Mouse (Mus musculus) kidney, adult 2 months (tissue): ENCODE data around the gene Ptpn21. TPM values are rescaled to one million over a fixed set of nuclear protein-coding genes. Genes with fewer than 3 reads are reported as not detected.

Source experiments
- DNase-seq: peaks from one replicate; pipeline ENCODE4 v3.0.0; 2021
- H3K27ac ChIP-seq: fragments of 200-500 bp; 2 replicates; pipeline ENCODE4 v1.5.1; 2012; ENCODE audit warnings: low read depth, low read length, control low read depth, inconsistent platforms; ENCODE audit not compliant: insufficient read depth
- H3K27me3 ChIP-seq: fragments of 200-500 bp; replicated peaks from 2 replicates; pipeline ENCODE4 v1.6.1; 2012; ENCODE audit warnings: mild to moderate bottlenecking, moderate library complexity, low read length, inconsistent platforms; ENCODE audit not compliant: control insufficient read depth, insufficient read depth
- H3K36me3 ChIP-seq: fragments of 200-500 bp; 2 replicates; pipeline ENCODE4 v1.6.1; 2012; ENCODE audit warnings: mild to moderate bottlenecking, moderate library complexity, low read length, inconsistent platforms; ENCODE audit not compliant: control insufficient read depth, insufficient read depth
- H3K4me1 ChIP-seq: fragments of 200-500 bp; 2 replicates; pipeline ENCODE4 v1.6.1; 2011; ENCODE audit warnings: low read length; ENCODE audit not compliant: control insufficient read depth, insufficient read depth
- H3K4me3 ChIP-seq: fragments of 200-500 bp; 2 replicates; pipeline ENCODE4 v1.5.1; 2011; ENCODE audit warnings: mild to moderate bottlenecking, low read depth, low read length, control low read depth; ENCODE audit not compliant: insufficient read depth
- CTCF ChIP-seq: fragments of 200-500 bp; conservative IDR thresholded peaks from 2 replicates; pipeline ENCODE4 v1.5.1; 2011; ENCODE audit warnings: low read depth, mild to moderate bottlenecking, control low read depth, low read length, moderate library complexity, mixed read lengths; ENCODE audit not compliant: insufficient read depth, insufficient read length
- POLR2A ChIP-seq: fragments of 200-500 bp; IDR thresholded peaks from one replicate; pipeline ENCODE4 v1.6.1; 2011; ENCODE audit warnings: low read depth, low read length, control low read depth
- WGBS: fragments of 180-500 bp; shearing (Covaris S2); methylation state at CpG from one replicate; pipeline ENCODE4 v1.1.7; 2018; 5-methylcytosine and 5-hydroxymethylcytosine counted together
- polyA plus RNA-seq: library from polyadenylated mRNA; depleted of rRNA; stranded (reverse); fragments of >200 nt; gene quantifications from 2 replicates; pipeline ENCODE4 v1.2.3, GENCODE M21; 2012

The Ptpn21 gene
- polyA plus RNA-seq, 1 experiment: 27.5 TPM

- Histone ChIP-seq H3K4me3 (no peak overlapping the region), H3K36me3 (no peaks in the 10 kb centered on the region; the same call in 1 of the 2 replicates), H3K27me3 (no peaks in the 10 kb centered on the region), H3K4me1 (no peaks in the 10 kb centered on the region), H3K27ac (0 out of 2 replicates have a peak overlapping the region, but pooled peaks have one; percentile 27)
- TF ChIP-seq POLR2A (no peak), CTCF (no peak)
- peak; percentile 21 for DNase-seq
- 64% methylated on average over 2 of the region's 2 CpGs for WGBS
Measured at GRCm38 (mm10) chr12:98703554-98703953, 33.7 kb downstream of the Ptpn21 start.

DNA sequence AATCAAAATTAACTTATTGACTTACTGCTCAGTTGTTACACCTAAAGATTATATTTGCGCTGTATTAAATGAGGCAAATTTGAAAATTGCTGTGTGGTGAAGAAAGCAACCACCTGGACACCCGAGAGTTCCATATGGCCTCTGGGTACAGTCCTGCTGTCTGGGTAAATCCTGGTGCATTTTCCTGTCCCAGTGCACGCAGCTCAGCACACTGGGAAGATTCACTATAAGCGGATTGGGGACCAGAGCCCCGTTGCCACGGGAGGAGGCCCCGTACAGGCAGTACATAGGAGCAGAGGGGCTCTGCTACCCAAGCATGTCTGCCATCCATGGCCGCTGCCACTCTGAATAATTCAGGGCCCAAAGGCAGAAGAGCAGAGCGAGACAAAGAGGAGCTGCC, 35.6 kb downstream of the Ptpn21 start:
- Histone ChIP-seq H3K4me3 (no peak overlapping the region), H3K27ac (no peak overlapping the region), H3K36me3 (no peaks in the 10 kb centered on the region), H3K4me1 (no peaks in the 10 kb centered on the region), H3K27me3 (no peaks in the 10 kb centered on the region)
- no peak for DNase-seq
- no peak for TF ChIP-seq POLR2A
- no peak for TF ChIP-seq CTCF
- WGBS: 87% methylated on average over 9 of the region's 9 CpGs

- no peak overlapping the region for H3K27ac ChIP-seq
- no peaks in the 10 kb centered on the region for H3K27me3 ChIP-seq
- H3K4me3 ChIP-seq: no peak overlapping the region
- H3K36me3 ChIP-seq: no peaks in the 10 kb centered on the region
- DNase-seq: no peak
- WGBS: 82% methylated on average over 5 of the region's 5 CpGs
- H3K4me1 ChIP-seq: no peaks in the 10 kb centered on the region
- TF ChIP-seq CTCF (no peak), POLR2A (no peak)
Measured at GRCm38 (mm10) chr12:98697202-98697601, 40.0 kb downstream of the Ptpn21 start.

DNA sequence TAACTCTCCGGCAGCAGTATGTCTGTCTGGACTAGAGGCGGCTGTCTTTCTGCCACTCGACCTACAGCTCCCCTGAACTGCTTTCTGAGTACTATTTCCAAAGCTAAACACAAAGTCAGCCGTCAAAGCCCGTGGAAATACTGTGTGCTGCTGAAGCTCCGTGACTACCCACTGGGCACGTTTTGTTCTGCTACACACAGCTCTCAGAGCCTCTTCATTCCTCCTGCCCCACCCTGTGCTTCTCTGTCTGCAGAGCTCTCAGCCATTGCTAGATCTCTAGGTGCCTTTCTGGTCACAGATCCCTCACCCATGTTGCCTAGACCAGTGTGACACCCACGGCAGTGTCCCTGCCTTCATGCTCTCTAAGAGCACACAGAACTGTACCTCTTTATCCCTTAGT, 47.0 kb downstream of the Ptpn21 start:
- H3K27ac ChIP-seq: no peak overlapping the region
- no peak for TF ChIP-seq POLR2A
- TF ChIP-seq CTCF: no peak
- no peaks in the 10 kb centered on the region for H3K27me3 ChIP-seq
- H3K4me3 ChIP-seq: no peak overlapping the region
- DNase-seq: no peak
- no peaks in the 10 kb centered on the region for H3K36me3 ChIP-seq
- WGBS: 93% methylated on average over 8 of the region's 8 CpGs
- H3K4me1 ChIP-seq: no peaks in the 10 kb centered on the region

DNA sequence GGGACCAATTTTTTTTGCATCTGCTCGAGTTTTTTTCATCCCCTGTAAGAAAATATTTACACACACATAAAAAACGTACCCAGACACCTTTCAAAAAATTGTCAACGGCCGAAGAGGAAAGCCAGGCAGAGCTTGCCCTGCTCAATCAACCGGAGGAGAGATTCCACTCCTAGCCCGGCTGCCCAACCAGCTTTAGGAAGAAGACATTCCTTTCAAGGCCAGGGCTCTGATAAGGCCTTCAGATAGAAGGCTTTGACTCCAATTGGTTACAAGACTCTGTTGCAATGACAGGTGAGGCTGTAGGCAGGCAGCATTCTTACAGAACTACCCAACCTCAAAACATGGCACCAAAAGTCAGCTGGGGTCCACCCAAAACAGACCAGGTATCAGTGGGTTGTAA, 53.6 kb downstream of the Ptpn21 start:
- WGBS: 47% methylated on average over 6 of the region's 6 CpGs
- Histone ChIP-seq H3K36me3 (no peaks in the 10 kb centered on the region), H3K4me1 (no peaks in the 10 kb centered on the region), H3K27ac (no peak overlapping the region), H3K27me3 (no peaks in the 10 kb centered on the region), H3K4me3 (no peak overlapping the region)
- TF ChIP-seq CTCF: no peak
- no peak for TF ChIP-seq POLR2A
- DNase-seq: no peak

GRCm38 (mm10) chr12:98683171-98683570, 54.0 kb downstream of the Ptpn21 start:
- no peak for DNase-seq
- WGBS: 56% methylated on average over 11 of the region's 11 CpGs
- no peaks in the 10 kb centered on the region for H3K36me3 ChIP-seq
- no peaks in the 10 kb centered on the region for H3K4me1 ChIP-seq
- H3K27me3 ChIP-seq: no peaks in the 10 kb centered on the region
- H3K27ac ChIP-seq: no peak overlapping the region
- H3K4me3 ChIP-seq: no peak overlapping the region
- no peak for TF ChIP-seq POLR2A
- no peak for TF ChIP-seq CTCF

GRCm38 (mm10) chr12:98682196-98682595, 55.0 kb downstream of the Ptpn21 start:
- TF ChIP-seq CTCF (no peak), POLR2A (no peak)
- 79% methylated on average over 15 of the region's 15 CpGs for WGBS
- no peak for DNase-seq
- Histone ChIP-seq H3K4me1 (no peaks in the 10 kb centered on the region), H3K4me3 (no peak overlapping the region), H3K27ac (no peak overlapping the region), H3K27me3 (no peaks in the 10 kb centered on the region), H3K36me3 (no peaks in the 10 kb centered on the region; the same call in 1 of the 2 replicates)
